Mouse (Mus musculus) C2C12 (cell line): ENCODE data around the gene Zfp74. TPM values are rescaled to one million over a fixed set of nuclear protein-coding genes. Genes with fewer than 3 reads are reported as not detected.

Experiments
- microRNA-seq: library from miRNA; unstranded; fragments of <30 nt; microRNA quantifications from one replicate; pipeline ENCODE4, GENCODE M21; 2019; ENCODE audit warnings: borderline microRNAs expressed
- polyA plus RNA-seq: library from polyadenylated mRNA; unstranded; fragments of >200 nt; fragmentation: generic; extraction: Trizol; gene quantifications from one replicate; pipeline ENCODE4 v1.2.1, GENCODE M21; 2012; ENCODE audit warnings: missing spikeins

Gene Zfp74
- polyA plus RNA-seq, 1 experiment = 1.9 TPM

Small RNAs within 50 kb of the gene (microRNA-seq; reads per million reads assigned to microRNA genes)
- 0.36 reads per million for gene Mir7668

Other genes starting within 250 kb of the Zfp74 start
- not detected for gene Catsperg2, start 227.1 kb downstream of the Zfp74 start, polyA plus RNA-seq
- gene Zfp84, start 185.5 kb downstream of the Zfp74 start, polyA plus RNA-seq = 3.0 TPM
- 1.4 TPM for gene Zfp30, start 170.1 kb downstream of the Zfp74 start, polyA plus RNA-seq
- gene Zfp790, start 138.0 kb downstream of the Zfp74 start, polyA plus RNA-seq = 2.5 TPM
- gene Zfp940, start 100.4 kb downstream of the Zfp74 start, polyA plus RNA-seq = 1.0 TPM
- gene Zfp420, start 94.1 kb downstream of the Zfp74 start, polyA plus RNA-seq = 0.78 TPM
- 3.0 TPM for gene Zfp27, start 47.5 kb downstream of the Zfp74 start, polyA plus RNA-seq
- gene Zfp383, start 45.9 kb downstream of the Zfp74 start, polyA plus RNA-seq = 1.8 TPM
- gene Zfp568, start 29.9 kb upstream of the Zfp74 start, polyA plus RNA-seq = 11.0 TPM
- gene Zfp14, start 97.3 kb upstream of the Zfp74 start, polyA plus RNA-seq = 0.40 TPM
- 2.0 TPM for gene Zfp82, start 118.8 kb upstream of the Zfp74 start, polyA plus RNA-seq
- 0.05 TPM for gene Gm26920, start 136.3 kb upstream of the Zfp74 start, polyA plus RNA-seq
- gene Zfp566, start 136.4 kb upstream of the Zfp74 start, polyA plus RNA-seq = 3.1 TPM
- gene Zfp260, start 140.7 kb upstream of the Zfp74 start, polyA plus RNA-seq = 8.6 TPM
- 3.8 TPM for gene Zfp382, start 167.9 kb upstream of the Zfp74 start, polyA plus RNA-seq
- gene Zfp146, start 215.7 kb upstream of the Zfp74 start, polyA plus RNA-seq = 15.8 TPM
- 7.9 TPM for gene Cox7a1, start 230.1 kb upstream of the Zfp74 start, polyA plus RNA-seq
- gene Capns1, start 244.7 kb upstream of the Zfp74 start, polyA plus RNA-seq = 588 TPM